Mouse (Mus musculus): ENCODE measurements around the gene Eda. TPM values are rescaled to one million over a fixed set of nuclear protein-coding genes. Genes with fewer than 3 reads are reported as not detected.
"Not testable (repeated sequence)": the region's sequence is repeated elsewhere in the genome, so short reads cannot be mapped to it uniquely, and the experiment has no call there.

The Eda gene
- total RNA-seq, 1 experiment from 2014 or later, result 8.0 TPM

DNA sequence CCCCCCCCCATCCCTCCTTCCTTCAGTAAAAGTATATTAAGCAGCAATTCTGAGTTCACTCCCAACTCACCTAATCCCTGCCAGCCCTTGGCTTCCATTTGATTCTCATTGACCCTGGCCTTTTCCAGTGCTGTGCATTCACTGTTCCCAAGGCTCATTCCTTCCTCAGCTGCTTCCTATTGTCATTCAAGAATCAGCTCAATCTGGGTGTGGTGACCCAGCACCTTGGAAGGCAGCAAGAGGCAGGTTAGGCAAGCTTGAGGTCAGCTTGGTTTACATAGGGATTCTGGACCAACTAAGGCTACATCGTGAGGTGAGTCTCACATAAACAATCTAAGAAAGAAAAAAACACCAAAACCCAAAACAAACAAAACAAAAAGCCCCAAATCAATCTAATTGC is 433.8 kb downstream of the Eda start:
- no peak for DNase-seq

- no peak for DNase-seq
Measured at GRCm38 (mm10) chrX:100428693-100429092, 453.3 kb downstream of the Eda start, which contains the start of gene Otud6a. Gene Otud6a (plus strand): TSS chrX:100429013.

- DNase-seq, result no peak
Measured at GRCm38 (mm10) chrX:100432311-100432710, 456.9 kb downstream of the Eda start.

- not testable (repeated sequence) for DNase-seq
Measured at GRCm38 (mm10) chrX:100442617-100443016, 467.2 kb downstream of the Eda start, which contains the start of gene Awat2. Gene Awat2 (minus strand): TSS chrX:100442717.

GRCm38 (mm10) chrX:100443532-100443931 is 468.1 kb downstream of the Eda start:
- DNase-seq, result no peak

Small RNA genes lying within 50 kb of the gene (microRNA-seq; reads per million reads assigned to microRNA genes)
- 1,541 to 1,662 reads per million in 2 experiments for gene Mir676

Other genes starting within 250 kb of the Eda start
- gene Tmem28, start 154.6 kb upstream of the Eda start, total RNA-seq (2021), result 2.9 and 3.8 TPM in 2 replicates